Mouse (Mus musculus): Measurements from ENCODE around the gene Gm45021. TPM values are rescaled to one million over a fixed set of nuclear protein-coding genes. Genes with fewer than 3 reads are reported as not detected.

The Gm45021 gene
- polyA plus RNA-seq, 1 experiment from 2014 or later: not detected

DNA sequence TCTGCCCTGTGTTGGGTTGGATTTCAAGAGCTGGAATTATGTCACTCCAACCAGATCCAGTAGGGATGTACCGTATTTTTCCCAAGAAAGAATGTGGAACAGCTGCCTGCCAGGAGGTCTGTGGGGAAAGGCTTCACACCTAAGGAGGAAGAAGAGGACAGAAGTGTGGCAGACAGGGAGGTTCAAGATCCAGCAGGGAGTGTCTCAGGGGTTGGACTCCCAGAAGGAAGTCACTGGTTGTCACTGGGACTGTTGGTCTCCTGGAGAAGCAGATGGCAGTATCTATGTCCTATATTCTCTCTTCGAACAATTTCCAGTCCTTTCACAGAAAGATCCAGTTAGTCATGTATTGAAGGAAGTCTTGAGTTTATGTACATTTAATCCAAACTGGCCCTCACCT lies 58.2 kb downstream of the Gm45021 start:
- no peak for DNase-seq (ENCODE audit: low spot score)
- H3K4me1 ChIP-seq: 0 out of 2 replicates have a peak, but pooled peaks cover 3% of the 10 kb centered on the region
- 90% methylated on average over 2 of the region's 2 CpGs for WGBS
- no peak overlapping the region for H3K27ac ChIP-seq
- H3K9me3 ChIP-seq (replicated peaks): no peaks in the 10 kb centered on the region
- H3K27me3 ChIP-seq (ENCODE audit: low read depth, poor library complexity, severe bottlenecking): no peaks in the 10 kb centered on the region
- H3K4me3 ChIP-seq: no peak overlapping the region
- H3K36me3 ChIP-seq: no peaks in the 10 kb centered on the region

DNA sequence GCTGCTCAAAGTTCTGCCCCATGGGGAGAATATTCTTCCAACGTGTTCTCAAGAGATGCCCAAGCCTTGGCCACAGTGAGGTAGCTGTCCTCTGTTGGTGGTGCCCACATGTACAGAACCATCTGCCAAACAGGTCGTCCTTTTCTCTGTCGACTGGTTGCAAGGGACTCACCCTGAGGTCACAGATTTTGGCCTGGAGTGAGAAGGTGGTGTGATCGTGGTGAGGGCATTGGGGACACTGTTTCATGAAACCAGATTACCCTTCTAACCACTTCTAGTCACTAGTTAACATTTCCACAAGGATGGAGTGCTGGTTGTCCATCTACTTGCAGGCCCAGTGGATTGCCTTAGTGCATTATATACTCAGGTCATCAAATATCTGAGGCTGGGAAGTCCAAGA lies 59.4 kb downstream of the Gm45021 start:
- no peak overlapping the region for H3K4me3 ChIP-seq
- DNase-seq (ENCODE audit: low spot score): no peak
- 96% methylated on average over 4 of the region's 4 CpGs for WGBS

DNA sequence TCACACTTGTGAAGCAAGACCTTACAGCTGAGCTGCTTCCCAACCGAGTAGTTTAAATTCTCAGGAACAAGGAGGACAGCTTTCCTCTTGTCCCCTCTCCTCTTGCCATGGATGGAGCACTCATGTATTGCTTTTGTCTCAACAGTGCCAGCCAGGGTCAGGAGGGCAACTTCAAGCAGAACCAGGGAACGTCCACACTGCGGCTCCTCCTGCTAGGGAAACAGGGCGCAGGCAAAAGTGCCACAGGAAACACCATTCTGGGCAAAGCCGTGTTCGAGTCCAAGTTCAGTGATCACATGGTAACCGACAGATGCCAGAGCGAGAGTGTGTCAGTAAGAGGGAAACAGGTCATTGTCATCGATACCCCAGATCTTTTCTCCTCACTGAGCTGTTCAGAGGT lies 60.6 kb downstream of the Gm45021 start:
- Histone ChIP-seq H3K27me3 (ENCODE audit: low read depth, poor library complexity, severe bottlenecking) (no peaks in the 10 kb centered on the region), H3K9me3 (replicated peaks) (no peaks in the 10 kb centered on the region), H3K27ac (no peak overlapping the region), H3K36me3 (no peaks in the 10 kb centered on the region), H3K4me1 (0 out of 2 replicates have a peak, but pooled peaks cover 3% of the 10 kb centered on the region), H3K4me3 (no peak overlapping the region)
- no peak for DNase-seq (ENCODE audit: low spot score)
- 89% methylated on average over 9 of the region's 9 CpGs for WGBS

More for the DNA sequence above, 59.4 kb downstream of the Gm45021 start:
- Histone ChIP-seq H3K36me3 (no peaks in the 10 kb centered on the region), H3K27ac (no peak overlapping the region), H3K27me3 (ENCODE audit: low read depth, poor library complexity, severe bottlenecking) (no peaks in the 10 kb centered on the region), H3K9me3 (replicated peaks) (no peaks in the 10 kb centered on the region), H3K4me1 (0 out of 2 replicates have a peak, but pooled peaks cover 3% of the 10 kb centered on the region)

DNA sequence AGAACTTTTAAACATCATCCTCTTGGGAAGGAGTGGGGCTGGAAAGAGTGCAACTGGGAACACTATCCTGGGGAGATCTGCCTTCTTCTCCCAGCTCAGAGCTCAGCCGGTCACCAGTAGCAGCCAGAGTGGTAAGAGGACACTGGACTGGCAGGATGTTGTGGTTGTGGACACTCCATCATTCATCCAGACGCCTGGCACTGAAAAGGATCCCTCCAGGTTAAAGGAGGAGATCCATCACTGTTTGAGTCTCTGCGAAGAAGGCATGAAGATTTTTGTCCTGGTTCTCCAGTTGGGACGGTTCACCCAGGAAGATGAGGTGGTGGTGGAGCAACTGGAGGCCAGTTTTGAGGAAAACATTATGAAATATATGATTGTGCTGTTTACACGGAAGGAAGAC lies 69.3 kb downstream of the Gm45021 start:
- H3K27me3 ChIP-seq (ENCODE audit: low read depth, poor library complexity, severe bottlenecking): no peaks in the 10 kb centered on the region
- H3K36me3 ChIP-seq: no peaks in the 10 kb centered on the region
- DNase-seq (ENCODE audit: low spot score): no peak
- 78% methylated on average over 5 of the region's 5 CpGs for WGBS
- H3K27ac ChIP-seq: no peak overlapping the region
- no peaks in the 10 kb centered on the region for H3K9me3 ChIP-seq (replicated peaks)
- H3K4me3 ChIP-seq: no peak overlapping the region
- H3K4me1 ChIP-seq: no peaks in the 10 kb centered on the region

Other genes starting within 250 kb of the Gm45021 start
- 28.3 and 33.4 TPM in 2 replicates for gene Krba1, start 194.0 kb upstream of the Gm45021 start, polyA plus RNA-seq (2016; fragmentation: Nextera tagmentation; extraction: Ambion mirVana)
- gene Zfp467, start 143.8 kb upstream of the Gm45021 start, polyA plus RNA-seq (2016; fragmentation: Nextera tagmentation; extraction: Ambion mirVana): 11.0 and 19.6 TPM in 2 replicates
- gene Sspo, start 141.4 kb upstream of the Gm45021 start, polyA plus RNA-seq (2016; fragmentation: Nextera tagmentation; extraction: Ambion mirVana): 0.20 and 0.45 TPM in 2 replicates
- gene Atp6v0e2, start 52.0 kb upstream of the Gm45021 start, polyA plus RNA-seq (2016; fragmentation: Nextera tagmentation; extraction: Ambion mirVana): 4.6 and 4.8 TPM in 2 replicates
- gene Lrrc61, start 34.8 kb upstream of the Gm45021 start, polyA plus RNA-seq (2016; fragmentation: Nextera tagmentation; extraction: Ambion mirVana): 13.1 and 17.2 TPM in 2 replicates
- gene Rarres2, start 16.8 kb upstream of the Gm45021 start, polyA plus RNA-seq (2016; fragmentation: Nextera tagmentation; extraction: Ambion mirVana): 6.1 and 7.3 TPM in 2 replicates
- gene Repin1, start 4.3 kb downstream of the Gm45021 start, polyA plus RNA-seq (2016; fragmentation: Nextera tagmentation; extraction: Ambion mirVana): 53.1 and 57.3 TPM in 2 replicates
- not detected in 2 replicates for gene Gm44965, start 4.3 kb downstream of the Gm45021 start, polyA plus RNA-seq (2016; fragmentation: Nextera tagmentation; extraction: Ambion mirVana)
- 7.7 and 10.6 TPM in 2 replicates for gene Zfp775, start 12.5 kb downstream of the Gm45021 start, polyA plus RNA-seq (2016; fragmentation: Nextera tagmentation; extraction: Ambion mirVana)
- 1.1 and 1.3 TPM in 2 replicates for gene AI854703, start 37.2 kb downstream of the Gm45021 start, polyA plus RNA-seq (2016; fragmentation: Nextera tagmentation; extraction: Ambion mirVana)
- 0.35 TPM in 2 replicates for gene Gimap8, start 57.6 kb downstream of the Gm45021 start, polyA plus RNA-seq (2016; fragmentation: Nextera tagmentation; extraction: Ambion mirVana)
- 3.9 and 4.1 TPM in 2 replicates for gene Gimap9, start 86.5 kb downstream of the Gm45021 start, polyA plus RNA-seq (2016; fragmentation: Nextera tagmentation; extraction: Ambion mirVana)
- 9.6 and 10.1 TPM in 2 replicates for gene Gimap4, start 94.9 kb downstream of the Gm45021 start, polyA plus RNA-seq (2016; fragmentation: Nextera tagmentation; extraction: Ambion mirVana)
- 15.7 and 17.2 TPM in 2 replicates for gene Gimap6, start 118.6 kb downstream of the Gm45021 start, polyA plus RNA-seq (2016; fragmentation: Nextera tagmentation; extraction: Ambion mirVana)
- 0.83 and 1.3 TPM in 2 replicates for gene Gm28053, start 129.0 kb downstream of the Gm45021 start, polyA plus RNA-seq (2016; fragmentation: Nextera tagmentation; extraction: Ambion mirVana)
- gene Gimap7, start 129.0 kb downstream of the Gm45021 start, polyA plus RNA-seq (2016; fragmentation: Nextera tagmentation; extraction: Ambion mirVana): not detected in 2 replicates
- gene Gimap1, start 149.4 kb downstream of the Gm45021 start, polyA plus RNA-seq (2016; fragmentation: Nextera tagmentation; extraction: Ambion mirVana): 7.9 and 8.5 TPM in 2 replicates
- 1.3 and 1.4 TPM in 2 replicates for gene Gimap5, start 156.6 kb downstream of the Gm45021 start, polyA plus RNA-seq (2016; fragmentation: Nextera tagmentation; extraction: Ambion mirVana)
- not detected in 2 replicates for gene Gimap3, start 181.2 kb downstream of the Gm45021 start, polyA plus RNA-seq (2016; fragmentation: Nextera tagmentation; extraction: Ambion mirVana)

Data from limb, embryonic 10.5 days (tissue).